Mouse (Mus musculus): ENCODE measurements around the gene Gm21822. TPM values are rescaled to one million over a fixed set of nuclear protein-coding genes. Genes with fewer than 3 reads are reported as not detected.

Gm21822 gene
- not detected for total RNA-seq (2023)

DNA sequence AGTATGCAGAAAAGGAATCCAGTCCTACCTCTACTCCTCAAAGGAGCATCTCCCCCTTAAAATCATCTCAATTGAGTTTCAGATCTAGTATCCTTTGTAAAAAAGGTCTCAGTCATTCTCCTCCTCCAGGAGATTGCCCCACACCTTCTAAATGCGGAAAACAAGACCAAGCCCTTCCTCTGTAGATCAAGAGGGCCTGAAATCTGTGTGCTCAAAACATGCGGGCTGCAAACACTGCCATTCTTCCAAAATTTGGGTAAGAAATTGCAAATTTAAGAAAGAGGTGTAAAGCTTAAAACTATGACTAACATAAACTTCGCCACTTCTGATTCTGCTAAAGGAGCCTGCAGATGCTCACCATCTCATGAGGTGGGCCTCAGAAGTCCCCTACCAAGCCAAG is at the start of gene Gm21822:
TSS of gene Gm21822 (plus strand) at position 301 of the 400 bp plus-strand sequence.

